Mouse (Mus musculus) ES-E14 (cell line): Measurements from ENCODE around the gene Sptlc2.

Experiments
- CHD2 ChIP-seq: IDR thresholded peaks from 2 replicates; pipeline ENCODE4 v1.6.1; 2014; ENCODE audit warnings: mild to moderate bottlenecking, low read depth, low read length, inconsistent platforms
- HCFC1 ChIP-seq: IDR thresholded peaks from 2 replicates; pipeline ENCODE4 v1.6.1; 2012; ENCODE audit warnings: low read length, inconsistent platforms, borderline replicate concordance; ENCODE audit not compliant: insufficient read depth
- MAFK ChIP-seq: IDR thresholded peaks from 2 replicates; pipeline ENCODE4 v1.6.1; 2014; ENCODE audit warnings: mild to moderate bottlenecking, low read depth, low read length, inconsistent platforms; ENCODE audit not compliant: insufficient read depth
- ZC3H11A ChIP-seq: IDR thresholded peaks from 2 replicates; pipeline ENCODE4 v1.6.1; 2012; ENCODE audit warnings: low read depth, mild to moderate bottlenecking, inconsistent platforms, low read length, borderline replicate concordance

DNA sequence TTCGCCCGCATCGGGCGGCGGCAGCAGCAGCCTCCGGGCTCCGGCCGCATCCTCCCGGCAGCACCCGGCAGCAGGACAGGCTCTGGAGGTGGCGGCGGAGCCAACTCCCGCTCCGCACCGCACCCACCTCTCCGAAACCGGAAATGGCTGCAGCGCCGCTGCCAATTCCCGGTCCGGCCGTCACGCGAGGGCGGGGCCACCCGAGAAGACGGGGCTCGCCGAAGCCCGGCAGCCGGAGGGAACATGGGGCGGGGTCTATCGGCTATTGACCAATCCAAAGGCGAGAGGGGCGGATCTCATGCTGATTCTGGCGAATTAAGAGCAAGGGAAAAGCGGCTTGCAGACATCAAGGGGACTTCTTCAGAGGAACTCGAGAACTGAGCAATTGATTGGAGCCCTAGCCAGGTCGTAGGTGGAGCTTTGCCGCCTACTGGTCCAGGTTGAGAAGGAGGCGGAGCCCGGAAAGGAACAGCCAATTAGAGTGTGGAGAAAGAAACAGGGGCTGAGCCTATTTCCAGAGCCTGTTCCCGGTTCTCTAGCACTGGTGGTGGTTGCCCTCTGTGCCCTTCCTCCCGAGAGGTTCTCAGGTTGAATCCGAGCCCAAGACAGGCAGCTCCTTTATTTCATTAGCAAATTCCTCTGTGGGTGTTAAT lies at the start of gene Sptlc2:
- TF ChIP-seq CHD2 = peak; percentile 84
- TF ChIP-seq HCFC1 = 0 out of 2 replicates have a peak, but pooled peaks have one; percentile 17
- no peak for TF ChIP-seq ZC3H11A
- TF ChIP-seq MAFK = no peak
